ENCODE assay signal across 8 mouse cellular contexts in genomic region chr16:35542421-35542780, GRCm38 (mm10). TPM values are rescaled to one million over a fixed set of nuclear protein-coding genes. Genes with fewer than 3 reads are reported as not detected.
A peak's percentile ranks its signal among the peaks of the same experiment; 100 is the strongest.
DNase-seq lines count a peak whose midpoint lies in the region; ATAC-seq lines count a peak whose summit lies in the region.

No protein-coding gene starts in this region.

- peak overlapping the region; percentile 91 for H3K9ac ChIP-seq in neural tube, embryonic 11.5 days (ENCODE audit: low read length)
- H3K9ac ChIP-seq in liver, embryonic 13.5 days = no peak overlapping the region

- H3K4me2 ChIP-seq in neural tube, embryonic 11.5 days (ENCODE audit: low read depth) = peak overlapping the region; percentile 82
- peak overlapping the region; percentile 64 for H3K4me2 ChIP-seq in liver, embryonic 13.5 days

- no peaks in the 10 kb centered on the region for H3K9me3 ChIP-seq in neural tube, embryonic 11.5 days (ENCODE audit: control insufficient read depth, low read length)
- no peaks in the 10 kb centered on the region for H3K9me3 ChIP-seq in liver, embryonic 13.5 days (replicated peaks)

- H3K27ac ChIP-seq in neural tube, embryonic 11.5 days (ENCODE audit: low read depth, low read length) = no peak overlapping the region
- no peak overlapping the region for H3K27ac ChIP-seq in liver, embryonic 13.5 days

- no peaks in the 10 kb centered on the region for H3K36me3 ChIP-seq in neural tube, embryonic 11.5 days (ENCODE audit: control insufficient read depth, insufficient read depth, low read length)
- no peaks in the 10 kb centered on the region for H3K36me3 ChIP-seq in liver, embryonic 13.5 days

- intact Hi-C loops in gastrocnemius, postnatal 36 days (cut with DNase I) = loop anchor here (5.0 kb wide), 1 partner anchor 275 kb away; no protein-coding TSS in a partner anchor

- ATAC-seq in neural tube, embryonic 11.5 days (ENCODE audit: insufficient read depth, low FRiP score, low TSS enrichment) = no peak; the same call in 1 of the 2 replicates
- ATAC-seq in liver, embryonic 13.5 days (ENCODE audit: low read depth) = no peak

- peak; percentile 3 for DNase-seq in cerebellum, adult 8-10 months
- DNase-seq in cerebellum, adult 9-11 months = no peak
- no peak for DNase-seq in neural tube, embryonic 11.5 days (ENCODE audit: low spot score)
- no peak for DNase-seq in neural tube, embryonic 10.5 days (ENCODE audit: extremely low spot score, low spot score)
- DNase-seq in liver, embryonic 13.5 days = no peak
- no peak for DNase-seq in adrenal gland, adult 18-20 months (ENCODE audit: low spot score in 2 of 2)
- DNase-seq in gastrocnemius, postnatal 36 days = no peak
- DNase-seq in gastrocnemius, postnatal 4 days (ENCODE audit: low spot score in 2 of 2) = no peak

- peak overlapping the region; percentile 65 for H3K4me3 ChIP-seq in neural tube, embryonic 11.5 days (ENCODE audit: low read depth, low read length)
- H3K4me3 ChIP-seq in liver, embryonic 13.5 days (replicated peaks) = peak overlapping the region; percentile 46; the same call in 1 of the 2 replicates

- under 1% methylated on average over 27 of the region's 27 CpGs for WGBS in neural tube, embryonic 11.5 days
- WGBS in liver, embryonic 13.5 days (ENCODE audit: insufficient replicate concordance) = 2% methylated on average over 25 of the region's 27 CpGs

- H3K4me1 ChIP-seq in neural tube, embryonic 11.5 days (ENCODE audit: control insufficient read depth, insufficient read depth, low read length) = peaks cover 7% of the 10 kb centered on the region
- 0 out of 2 replicates have a peak, but pooled peaks cover 4% of the 10 kb centered on the region for H3K4me1 ChIP-seq in liver, embryonic 13.5 days (replicated peaks)

- H3K27me3 ChIP-seq in neural tube, embryonic 11.5 days (ENCODE audit: control insufficient read depth, insufficient read depth, low read length) = peaks cover 5% of the 10 kb centered on the region; the same call in 1 of the 2 replicates
- peaks cover 75% of the 10 kb centered on the region for H3K27me3 ChIP-seq in liver, embryonic 13.5 days

RNA-seq across cellular contexts. Expression of gene Sema5b, which starts 1.5 kb away (rescaled TPM):
- 28.1 and 28.9 TPM in 2 replicates for polyA plus RNA-seq in neural tube, embryonic 11.5 days (2014; fragmentation: Nextera tagmentation; extraction: Ambion mirVana)
- polyA plus RNA-seq in liver, embryonic 13.5 days (2015; fragmentation: Nextera tagmentation; extraction: Ambion mirVana) = 0.12 and 0.14 TPM in 2 replicates
- 1 to 10 TPM in 1 of 2 experiments, under 1 TPM in 1; 0.43 to 9.0 TPM for total RNA-seq in adrenal gland, adult 18-20 months (2021)
- total RNA-seq in gastrocnemius, postnatal 36 days (2021) = under 1 TPM; 0.44 to 0.56 TPM
- 1 to 10 TPM; 6.8 to 7.2 TPM for total RNA-seq in gastrocnemius, postnatal 4 days (2021)

RNA-seq across cellular contexts. Expression of gene Pdia5, which starts 51.7 kb away (rescaled TPM):
- polyA plus RNA-seq in neural tube, embryonic 11.5 days (2014; fragmentation: Nextera tagmentation; extraction: Ambion mirVana) = 11.4 and 14.2 TPM in 2 replicates
- 46.7 and 51.8 TPM in 2 replicates for polyA plus RNA-seq in liver, embryonic 13.5 days (2015; fragmentation: Nextera tagmentation; extraction: Ambion mirVana)
- 10 to 100 TPM; 14.7 to 16.5 TPM for total RNA-seq in adrenal gland, adult 18-20 months (2021)
- total RNA-seq in gastrocnemius, postnatal 36 days (2021) = 1 to 10 TPM; 1.7 to 1.9 TPM
- total RNA-seq in gastrocnemius, postnatal 4 days (2021) = 10 to 100 TPM; 16.9 to 19.6 TPM

Comparison
In these comparisons a context has a peak if more than half of its experiments do, and no peak if none do; other contexts are left out.
1. RNA of gene Pdia5, which starts 51.7 kb away (total RNA-seq): 16.9 to 19.6 TPM in gastrocnemius, postnatal 4 days and 14.7 to 16.5 TPM in adrenal gland, adult 18-20 months; 1.7 to 1.9 TPM in gastrocnemius, postnatal 36 days; every median in the first group is over 4 times any median in the second.